Mouse (Mus musculus) olfactory bulb, adult 2 months (tissue): Measurements from ENCODE around the gene Pank2.

Source experiments
- CTCF ChIP-seq: fragments of 200-500 bp; IDR thresholded peaks from 2 replicates; pipeline ENCODE4 v1.5.1; 2012; ENCODE audit warnings: low read depth, mild to moderate bottlenecking, low read length, moderate library complexity; ENCODE audit not compliant: insufficient read depth
- POLR2A ChIP-seq: fragments of 200-500 bp; IDR thresholded peaks from 2 replicates; pipeline ENCODE4 v1.6.1; 2012; ENCODE audit warnings: mild to moderate bottlenecking, low read depth, low read length, moderate library complexity; ENCODE audit not compliant: insufficient read depth

- TF ChIP-seq CTCF (no peak), POLR2A (no peak)
Observed at GRCm38 (mm10) chr2:131330548-131330947, 68.3 kb downstream of the Pank2 start.
